Mouse (Mus musculus): ENCODE measurements at regions not wholly inside any gene's neighbourhood (a gene's known extent, or its start where the extent isn't known, plus 50 kb on each side); places are given as distances from the start of the nearest gene placed in this dataset.

- no peak for DNase-seq (ENCODE audit: low spot score in 2 of 2)
Measured at GRCm38 (mm10) chr15:6025543-6025942, 274.0 kb upstream of the Dab2 start.

DNA sequence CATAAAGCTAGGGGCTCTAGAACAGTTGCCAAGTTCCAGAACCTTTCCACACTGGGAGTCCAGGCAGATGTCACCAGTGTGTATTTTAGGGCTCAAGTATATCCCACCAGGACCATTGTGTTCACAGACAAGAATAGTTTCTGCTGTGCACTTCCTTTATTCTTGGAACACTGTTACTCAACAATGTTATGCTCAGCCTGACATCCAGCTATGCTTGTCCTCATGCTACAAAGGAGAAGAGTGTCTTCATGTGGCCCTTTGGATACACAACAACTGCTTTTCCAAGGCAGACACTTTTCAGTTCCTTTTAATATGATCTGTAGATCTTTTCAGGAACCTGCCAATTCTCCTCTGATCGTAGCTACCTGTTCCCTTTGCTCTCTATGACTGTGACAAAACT is 270.4 kb upstream of the Dab2 start:
- no peak for DNase-seq (ENCODE audit: low spot score in 2 of 2)

DNA sequence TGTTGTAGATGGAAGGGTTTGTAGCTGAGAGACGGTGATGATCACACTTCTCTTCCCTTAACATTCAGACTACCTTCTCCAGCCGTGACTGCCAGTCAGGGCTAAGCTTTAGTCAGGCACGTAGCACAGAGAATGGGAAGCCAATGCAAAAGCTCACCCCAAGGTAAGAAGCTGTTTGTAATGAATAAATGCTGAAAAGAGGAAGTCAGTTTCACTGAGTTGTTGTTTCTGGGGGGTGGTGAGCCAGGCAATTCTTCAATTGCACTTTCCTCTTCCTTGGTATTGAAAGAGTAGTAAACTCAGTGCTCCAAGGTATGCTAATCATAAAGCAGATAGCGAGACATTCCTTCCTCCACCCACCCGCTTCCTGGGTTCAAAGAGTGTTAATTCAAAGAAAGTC is 269.2 kb upstream of the Dab2 start:
- DNase-seq (ENCODE audit: low spot score in 2 of 2), result no peak

DNA sequence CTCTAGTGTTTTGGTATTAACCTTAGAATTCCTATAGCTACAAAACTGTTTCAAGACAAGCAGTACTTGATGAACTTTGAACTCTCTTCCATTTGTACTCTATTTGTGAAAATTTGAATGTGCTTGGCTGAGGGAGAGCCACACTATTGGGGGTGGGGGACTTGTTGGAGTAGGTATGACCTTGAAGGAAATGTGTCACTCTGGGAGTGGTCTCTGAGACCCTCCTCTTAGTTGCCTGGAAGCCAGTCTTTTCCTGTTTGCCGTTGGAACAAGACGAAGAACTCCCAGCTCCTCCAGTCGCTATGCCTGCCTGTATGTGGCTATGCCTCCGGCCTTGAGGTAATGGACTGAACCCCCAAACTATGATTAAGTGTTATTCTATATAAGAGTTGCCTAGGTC is 265.4 kb upstream of the Dab2 start:
- DNase-seq (ENCODE audit: low spot score in 2 of 2), result no peak

- DNase-seq (ENCODE audit: low spot score in 2 of 2), result peak in 1 of 2 experiments; percentile 31
Measured at GRCm38 (mm10) chr15:6044511-6045256, 254.9 kb upstream of the Dab2 start.

DNA sequence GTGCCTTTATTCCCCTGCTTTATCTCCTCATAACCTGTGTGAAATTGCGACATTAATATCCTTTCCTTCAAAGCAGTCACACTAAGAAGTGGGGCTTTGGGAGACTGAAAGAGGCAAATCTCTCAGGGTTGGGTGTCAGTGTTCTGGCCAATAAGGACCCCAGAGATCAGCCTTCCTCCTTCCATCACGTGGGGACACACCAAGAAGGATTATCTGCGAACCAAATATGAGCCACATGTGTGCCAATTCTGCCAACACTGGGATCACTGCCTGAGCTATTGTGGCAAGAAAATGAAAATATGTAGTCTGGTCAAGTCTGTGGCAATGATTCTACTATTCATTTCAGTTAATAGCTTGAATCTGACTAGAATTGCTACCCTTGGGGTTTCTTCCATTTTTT is 243.9 kb upstream of the Dab2 start:
- DNase-seq (ENCODE audit: low spot score in 2 of 2), result no peak

DNA sequence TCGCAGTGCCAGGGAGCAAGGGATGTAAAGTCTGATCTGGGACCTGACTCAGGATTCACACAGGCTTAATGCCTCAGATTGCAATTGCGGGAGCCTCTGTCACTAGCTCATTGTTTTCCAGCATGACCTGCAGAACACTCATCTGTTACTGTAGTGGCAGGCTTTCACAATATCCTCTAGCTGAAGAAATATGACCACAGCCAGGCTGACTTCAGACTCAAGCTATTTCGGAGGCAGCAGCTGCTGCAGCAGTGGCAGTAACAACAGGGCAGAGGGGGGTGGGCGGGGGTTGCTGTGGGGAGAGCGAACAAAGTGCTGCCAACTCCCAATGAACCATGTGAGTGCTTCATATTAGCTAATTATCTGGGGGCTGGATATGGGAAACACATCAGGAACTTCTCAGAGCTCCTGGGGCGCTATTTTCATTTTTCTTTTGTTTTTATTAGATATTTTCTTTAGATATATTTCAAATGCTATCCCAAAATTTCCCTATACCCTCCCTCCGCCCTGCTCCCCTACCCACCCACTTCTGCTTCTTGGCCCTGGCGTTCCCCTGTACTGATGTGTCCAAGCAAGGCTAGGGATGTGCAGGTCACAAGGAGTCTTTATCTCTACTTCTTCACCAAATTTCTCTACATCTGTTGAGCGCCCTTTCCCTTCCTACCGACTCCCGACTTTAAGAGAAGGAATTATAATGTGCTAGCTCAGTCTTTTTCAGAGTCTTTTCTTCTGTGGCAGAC is 242.5 kb upstream of the Dab2 start:
- no peak for DNase-seq (ENCODE audit: low spot score in 2 of 2)

GRCm38 (mm10) chr15:6059361-6059760 is 240.2 kb upstream of the Dab2 start:
- DNase-seq (ENCODE audit: low spot score in 2 of 2), result no peak

DNA sequence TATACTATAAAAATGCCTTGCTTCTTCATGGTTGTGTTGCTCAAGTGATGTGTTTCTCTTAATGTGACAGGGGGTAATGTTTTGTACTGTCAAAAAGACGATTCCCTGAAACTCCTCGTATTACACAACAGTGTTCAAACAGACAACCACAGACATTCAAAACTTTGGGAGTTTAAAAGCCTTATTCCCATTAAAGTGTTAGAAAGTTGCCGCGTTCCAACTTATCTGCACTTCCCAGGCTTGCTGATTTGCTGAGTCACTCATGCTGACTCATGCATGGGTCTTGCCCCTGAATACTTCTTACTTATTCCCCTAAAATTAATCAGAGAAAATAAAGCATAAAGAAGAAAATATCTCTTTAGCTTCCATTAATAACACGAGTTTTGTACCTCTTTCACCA is 239.8 kb upstream of the Dab2 start:
- no peak for DNase-seq (ENCODE audit: low spot score in 2 of 2)

DNA sequence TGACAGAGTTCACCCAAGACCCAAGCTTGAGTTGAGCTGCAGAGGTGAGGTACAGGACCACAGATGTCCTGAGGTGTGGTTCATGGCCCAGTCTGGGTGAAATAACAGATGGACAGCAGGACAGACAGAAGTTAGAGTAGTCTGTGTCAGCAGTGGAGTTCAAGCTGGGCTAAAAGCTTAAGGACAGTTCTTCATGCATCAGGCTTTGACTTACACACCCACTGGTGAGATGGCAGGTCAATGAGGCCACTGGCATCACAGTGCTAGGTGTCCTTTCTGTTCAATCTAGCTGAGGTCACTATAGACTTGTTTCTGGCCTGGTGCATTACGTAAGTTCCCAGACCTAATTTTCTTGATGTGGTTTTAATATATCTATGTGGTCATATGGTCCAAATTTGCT is 238.9 kb upstream of the Dab2 start:
- no peak for DNase-seq (ENCODE audit: low spot score in 2 of 2)

DNA sequence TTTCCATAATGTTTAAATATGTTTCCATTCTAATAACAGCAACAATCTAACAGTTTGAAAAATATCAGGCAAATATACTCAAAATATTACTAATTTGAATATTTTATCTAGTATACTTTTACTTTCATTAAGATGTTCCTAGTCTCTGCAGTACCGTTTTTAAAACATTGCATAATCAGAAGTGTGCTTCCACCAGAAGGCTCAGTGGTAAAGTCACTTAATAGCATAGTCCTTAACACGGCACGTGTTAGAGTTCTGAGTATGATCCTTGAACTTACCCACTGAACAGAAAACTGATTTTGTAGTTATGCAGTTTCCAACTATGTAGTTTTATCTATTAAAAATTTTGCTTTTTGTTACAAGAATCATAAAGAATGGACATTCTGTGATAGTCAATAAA is 234.5 kb upstream of the Dab2 start:
- no peak for DNase-seq (ENCODE audit: low spot score in 2 of 2)

- DNase-seq (ENCODE audit: low spot score in 2 of 2), result no peak
Measured at GRCm38 (mm10) chr15:6067380-6067779, 232.2 kb upstream of the Dab2 start.

GRCm38 (mm10) chr15:6068371-6068770 is 231.2 kb upstream of the Dab2 start:
- DNase-seq (ENCODE audit: low spot score in 2 of 2), result no peak

DNA sequence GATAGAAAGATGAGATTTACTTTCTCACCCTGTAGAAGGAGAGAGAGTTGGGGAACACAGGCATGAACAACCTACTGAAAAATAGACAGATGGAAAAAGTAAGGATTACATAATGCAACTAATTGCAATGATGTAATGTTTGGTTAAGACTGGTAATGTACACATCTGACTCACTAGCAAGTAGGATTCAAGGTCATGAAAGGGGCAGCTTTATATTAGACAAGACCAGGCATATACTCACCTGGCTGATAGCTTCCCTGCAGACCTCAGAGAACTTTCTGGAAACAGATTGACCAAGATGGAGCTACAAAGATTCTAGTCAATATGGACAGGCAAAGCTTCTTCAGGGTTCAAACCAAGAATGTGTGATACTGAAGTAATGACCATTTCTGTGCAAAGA is 227.7 kb upstream of the Dab2 start:
- DNase-seq (ENCODE audit: low spot score in 2 of 2), result no peak

GRCm38 (mm10) chr15:6072920-6073319 is 226.7 kb upstream of the Dab2 start:
- DNase-seq (ENCODE audit: low spot score in 2 of 2), result no peak

GRCm38 (mm10) chr15:6080714-6081635 is 218.6 kb upstream of the Dab2 start:
- DNase-seq (ENCODE audit: low spot score in 2 of 2), result peak; percentile 44 to 54

DNA sequence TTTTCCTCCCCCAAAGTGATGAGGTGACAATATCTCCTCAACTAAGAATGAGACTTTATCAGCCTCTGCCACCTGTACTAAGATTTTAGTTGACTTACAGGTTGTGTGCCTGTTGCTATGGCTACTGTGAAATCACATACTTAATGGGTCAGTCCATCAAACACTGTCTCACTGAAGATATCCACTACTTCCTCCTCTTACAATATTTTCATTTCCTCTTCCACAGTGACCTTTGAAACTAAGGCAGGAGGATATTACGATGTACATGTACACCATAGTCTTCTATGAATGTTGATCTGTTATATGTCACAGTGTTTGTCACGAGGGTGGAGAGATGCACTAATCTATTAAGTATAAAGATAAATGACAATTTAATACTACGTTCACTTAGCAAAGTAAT is 212.4 kb upstream of the Dab2 start:
- no peak for DNase-seq (ENCODE audit: low spot score in 2 of 2)

GRCm38 (mm10) chr15:6088498-6088897 is 211.1 kb upstream of the Dab2 start:
- DNase-seq (ENCODE audit: low spot score in 2 of 2), result no peak

- no peak for DNase-seq (ENCODE audit: low spot score in 2 of 2)
Measured at GRCm38 (mm10) chr15:6129697-6130096, 169.9 kb upstream of the Dab2 start.

GRCm38 (mm10) chr15:6132216-6132615 is 167.4 kb upstream of the Dab2 start:
- DNase-seq (ENCODE audit: low spot score in 2 of 2), result no peak

- DNase-seq (ENCODE audit: low spot score in 2 of 2), result no peak
Measured at GRCm38 (mm10) chr15:6145071-6145470, 154.5 kb upstream of the Dab2 start.

DNA sequence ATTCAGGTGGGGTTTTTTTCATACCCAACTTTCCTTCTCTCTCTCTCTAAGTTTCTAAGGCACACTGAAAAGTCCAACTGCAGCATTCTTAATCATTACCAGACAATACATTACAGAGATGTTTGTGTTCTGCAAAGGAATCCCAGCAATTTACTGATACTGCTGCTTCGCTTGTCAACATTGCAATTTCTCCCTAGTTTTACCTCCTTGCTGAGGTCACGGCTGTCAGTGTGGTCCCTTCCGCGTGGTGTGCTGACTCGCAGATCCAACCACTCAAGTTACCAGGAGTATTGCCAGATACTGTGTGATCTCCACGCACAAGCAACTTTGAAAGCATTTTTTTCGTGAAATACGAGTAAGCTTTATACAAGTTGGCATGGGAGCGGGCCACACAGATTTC is 144.9 kb upstream of the Dab2 start:
- DNase-seq (ENCODE audit: low spot score in 2 of 2), result no peak

Measured in urinary bladder, postnatal 36 days (tissue).